Mouse (Mus musculus) liver, embryonic 16.5 days (tissue): ENCODE results near the gene Gm49486. TPM values are rescaled to one million over a fixed set of nuclear protein-coding genes. Genes with fewer than 3 reads are reported as not detected.
A peak's percentile ranks its signal among the peaks of the same experiment; 100 is the strongest.
"Not testable (repeated sequence)": the region's sequence is repeated elsewhere in the genome, so short reads cannot be mapped to it uniquely, and the experiment has no call there.

Experiments used
- ATAC-seq: fragments of 200-750 bp; cut with Nextera tagmentation; 2 replicates; pipeline ENCODE4 v1.8.0; 2017; ENCODE audit warnings: low read depth, mild to moderate bottlenecking, moderate number of reproducible peaks, moderate library complexity
- H3K27ac ChIP-seq: fragments of 300-500 bp; sonication (generic); 2 replicates; pipeline ENCODE4 v1.5.1; 2014; ENCODE audit warnings: mild to moderate bottlenecking, low read length
- H3K27me3 ChIP-seq: fragments of 300-500 bp; sonication (generic); 2 replicates; pipeline ENCODE4 v1.6.1; 2014; ENCODE audit warnings: low read depth, low read length, mixed read lengths; ENCODE audit not compliant: control insufficient read depth, insufficient read depth
- H3K36me3 ChIP-seq: fragments of 300-500 bp; sonication (generic); 2 replicates; pipeline ENCODE4 v1.6.1; 2014; ENCODE audit warnings: mild to moderate bottlenecking; ENCODE audit not compliant: control insufficient read depth, insufficient read depth
- H3K4me1 ChIP-seq: fragments of 300-500 bp; sonication (generic); 2 replicates; pipeline ENCODE4 v1.6.1; 2014; ENCODE audit warnings: low read depth, low read length, mixed read lengths; ENCODE audit not compliant: control insufficient read depth
- H3K4me2 ChIP-seq: fragments of 300-500 bp; sonication (generic); 2 replicates; pipeline ENCODE4 v1.6.1; 2014; ENCODE audit warnings: low read depth, low read length, mixed read lengths
- H3K4me3 ChIP-seq: fragments of 300-500 bp; sonication (generic); 2 replicates; pipeline ENCODE4 v1.5.1; 2014; ENCODE audit warnings: low read depth, mild to moderate bottlenecking, low read length
- H3K9ac ChIP-seq: fragments of 300-500 bp; sonication (generic); 2 replicates; pipeline ENCODE4 v1.6.1; 2014; ENCODE audit warnings: low read depth, low read length
- H3K9me3 ChIP-seq: fragments of 300-500 bp; sonication (generic); replicated peaks from 2 replicates; pipeline ENCODE4 v1.6.1; 2016; ENCODE audit warnings: low read length; ENCODE audit not compliant: control insufficient read depth
- WGBS: fragments of 180-500 bp; shearing (Covaris S2); extraction: QIAGEN DNeasy Blood & Tissue Kit; methylation state at CpG from one replicate; pipeline ENCODE4 v1.1.7; 2014; ENCODE audit not compliant: insufficient replicate concordance; 5-methylcytosine and 5-hydroxymethylcytosine counted together
- polyA plus RNA-seq: library from polyadenylated mRNA; unstranded; fragments of >200 nt; fragmentation: Nextera tagmentation; extraction: Ambion mirVana; gene quantifications from 2 replicates; pipeline ENCODE4 v1.2.1, GENCODE M21; 2015

Gene Gm49486
- polyA plus RNA-seq, 1 experiment from 2014 or later: 0.04 TPM

- no peak overlapping the region for H3K27ac ChIP-seq
- 70% methylated on average over 6 of the region's 6 CpGs for WGBS
- H3K4me3 ChIP-seq: no peak overlapping the region
Observed at GRCm38 (mm10) chr15:79213591-79213990, 15.6 kb upstream of the Gm49486 start.

GRCm38 (mm10) chr15:79216191-79216590, 13.0 kb upstream of the Gm49486 start:
- Histone ChIP-seq H3K36me3 (no peaks in the 10 kb centered on the region), H3K27me3 (no peaks in the 10 kb centered on the region), H3K9ac (no peak overlapping the region), H3K4me3 (no peak overlapping the region), H3K9me3 (no peaks in the 10 kb centered on the region), H3K27ac (no peak overlapping the region), H3K4me1 (no peaks in the 10 kb centered on the region), H3K4me2 (no peak overlapping the region)
- 40% methylated on average over 3 of the region's 3 CpGs for WGBS
- no peak for ATAC-seq

More at GRCm38 (mm10) chr15:79213591-79213990, 15.6 kb upstream of the Gm49486 start:
- no peak for ATAC-seq
- no peak overlapping the region for H3K4me2 ChIP-seq
- no peaks in the 10 kb centered on the region for H3K27me3 ChIP-seq
- H3K9ac ChIP-seq: no peak overlapping the region
- H3K36me3 ChIP-seq: no peaks in the 10 kb centered on the region
- H3K4me1 ChIP-seq: no peaks in the 10 kb centered on the region
- H3K9me3 ChIP-seq: no peaks in the 10 kb centered on the region

GRCm38 (mm10) chr15:79219572-79219971, 9.6 kb upstream of the Gm49486 start:
- no peaks in the 10 kb centered on the region for H3K4me1 ChIP-seq
- 10% methylated on average over 1 of the region's 1 CpGs for WGBS
- no peak overlapping the region for H3K27ac ChIP-seq
- no peaks in the 10 kb centered on the region for H3K9me3 ChIP-seq
- no peaks in the 10 kb centered on the region; the same call in 1 of the 2 replicates for H3K27me3 ChIP-seq
- ATAC-seq: no peak
- no peak overlapping the region for H3K4me3 ChIP-seq
- no peak overlapping the region for H3K9ac ChIP-seq
- no peaks in the 10 kb centered on the region for H3K36me3 ChIP-seq
- no peak overlapping the region for H3K4me2 ChIP-seq

GRCm38 (mm10) chr15:79223641-79224040, 5.5 kb upstream of the Gm49486 start:
- WGBS: 36% methylated on average over 5 of the region's 5 CpGs
- Histone ChIP-seq H3K27ac (no peak overlapping the region), H3K36me3 (no peaks in the 10 kb centered on the region), H3K9me3 (no peaks in the 10 kb centered on the region), H3K27me3 (no peaks in the 10 kb centered on the region; the same call in 1 of the 2 replicates), H3K4me3 (no peak overlapping the region), H3K4me2 (no peak overlapping the region), H3K4me1 (no peaks in the 10 kb centered on the region), H3K9ac (no peak overlapping the region)
- peak; percentile 30; the same call in 1 of the 2 replicates for ATAC-seq

GRCm38 (mm10) chr15:79224685-79225084, 4.5 kb upstream of the Gm49486 start:
- no peaks in the 10 kb centered on the region for H3K9me3 ChIP-seq
- WGBS: 8% methylated on average over 5 of the region's 5 CpGs
- H3K4me2 ChIP-seq: no peak overlapping the region
- no peak overlapping the region for H3K27ac ChIP-seq
- no peak overlapping the region for H3K9ac ChIP-seq
- H3K4me1 ChIP-seq: peaks cover 3% of the 10 kb centered on the region
- no peaks in the 10 kb centered on the region; the same call in 1 of the 2 replicates for H3K27me3 ChIP-seq
- ATAC-seq: peak; percentile 32
- H3K4me3 ChIP-seq: no peak overlapping the region
- no peaks in the 10 kb centered on the region for H3K36me3 ChIP-seq

- H3K36me3 ChIP-seq, H3K27me3 ChIP-seq, H3K27ac ChIP-seq, H3K9ac ChIP-seq, H3K4me2 ChIP-seq, H3K9me3 ChIP-seq, H3K4me1 ChIP-seq, ATAC-seq, H3K4me3 ChIP-seq: not testable (repeated sequence)
- WGBS: 37% methylated on average over 2 of the region's 2 CpGs
Observed at GRCm38 (mm10) chr15:79225780-79226179, 3.4 kb upstream of the Gm49486 start.

- ATAC-seq: peak; percentile 74
- Histone ChIP-seq H3K36me3 (peaks cover 7% of the 10 kb centered on the region; the same call in 1 of the 2 replicates), H3K27ac (peak overlapping the region; percentile 24; the same call in 1 of the 2 replicates)
Observed at GRCm38 (mm10) chr15:79235268-79235667, 6.1 kb downstream of the Gm49486 start.

GRCm38 (mm10) chr15:79238036-79238435, 8.8 kb downstream of the Gm49486 start:
- H3K36me3 ChIP-seq: peaks cover 13% of the 10 kb centered on the region
- H3K9me3 ChIP-seq: no peaks in the 10 kb centered on the region
- 76% methylated on average over 6 of the region's 6 CpGs for WGBS
- H3K27me3 ChIP-seq: no peaks in the 10 kb centered on the region
- no peak overlapping the region for H3K4me3 ChIP-seq
- no peak overlapping the region for H3K9ac ChIP-seq
- ATAC-seq: no peak
- no peak overlapping the region for H3K27ac ChIP-seq
- no peaks in the 10 kb centered on the region; the same call in 1 of the 2 replicates for H3K4me1 ChIP-seq
- H3K4me2 ChIP-seq: no peak overlapping the region

More at GRCm38 (mm10) chr15:79235268-79235667, 6.1 kb downstream of the Gm49486 start:
- no peaks in the 10 kb centered on the region for H3K9me3 ChIP-seq
- no peaks in the 10 kb centered on the region for H3K27me3 ChIP-seq
- no peak overlapping the region for H3K9ac ChIP-seq
- H3K4me3 ChIP-seq: no peak overlapping the region
- 69% methylated on average over 9 of the region's 9 CpGs for WGBS
- no peaks in the 10 kb centered on the region; the same call in 1 of the 2 replicates for H3K4me1 ChIP-seq
- no peak overlapping the region for H3K4me2 ChIP-seq

- no peak overlapping the region for H3K4me3 ChIP-seq
- 67% methylated on average over 13 of the region's 13 CpGs for WGBS
- H3K27me3 ChIP-seq: no peaks in the 10 kb centered on the region
- H3K27ac ChIP-seq: no peak overlapping the region
- no peaks in the 10 kb centered on the region for H3K9me3 ChIP-seq
- no peak overlapping the region for H3K4me2 ChIP-seq
- ATAC-seq: peak; percentile 20; the same call in 1 of the 2 replicates
- H3K9ac ChIP-seq: no peak overlapping the region
- H3K4me1 ChIP-seq: no peaks in the 10 kb centered on the region; the same call in 1 of the 2 replicates
- peaks cover 13% of the 10 kb centered on the region for H3K36me3 ChIP-seq
Observed at GRCm38 (mm10) chr15:79242574-79243233, 13.5 kb downstream of the Gm49486 start.
